Mouse (Mus musculus) monocyte, adult 2 months (primary cell): ENCODE results near the gene Arhgdib.

ENCODE experiments used
- DNase-seq, 2 experiments: peaks; one replicate each; pipeline ENCODE4 v3.0.0; 2022; ENCODE audit warnings: low spot score in 2 of 2, low read depth in 1 of 2

Gene Arhgdib

DNA sequence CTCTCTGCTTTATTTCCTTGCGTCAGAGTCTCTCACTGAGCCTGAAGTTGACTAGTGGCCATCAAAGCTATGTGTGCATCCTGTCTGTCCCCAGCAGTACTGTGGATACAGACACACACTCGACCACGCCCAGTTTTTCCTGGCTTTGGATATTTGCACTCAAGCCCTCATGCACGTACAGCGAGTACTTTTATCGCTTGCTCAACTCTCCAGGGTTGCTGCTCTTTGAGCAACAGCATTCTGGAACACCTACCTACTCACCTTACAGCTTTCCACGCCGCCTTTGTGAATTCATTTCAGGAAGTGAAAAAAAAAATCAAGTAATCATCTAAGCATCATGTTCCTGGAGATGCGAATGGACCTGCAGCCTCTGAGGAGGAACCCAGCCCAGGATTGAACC, 11.2 kb upstream of the Arhgdib start:
- DNase-seq, result no peak

DNA sequence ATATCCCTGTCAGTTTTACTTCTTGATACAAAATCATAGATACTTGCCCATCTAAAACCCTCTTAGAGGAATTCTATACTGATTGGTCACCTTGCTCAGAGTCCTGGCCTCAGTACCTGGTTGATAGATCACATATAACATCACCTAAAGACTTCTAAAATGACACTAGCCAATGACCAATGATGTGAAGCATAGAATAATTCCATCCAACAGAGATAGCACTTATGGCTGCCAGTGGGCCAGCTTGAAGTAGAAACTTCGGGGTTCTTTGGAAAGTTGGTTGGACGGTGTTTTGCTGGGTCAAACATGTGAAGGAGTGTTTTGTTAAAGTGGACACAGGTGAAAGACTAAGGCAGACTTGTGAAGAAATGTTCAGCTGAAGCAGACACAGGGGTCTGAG, 8.5 kb upstream of the Arhgdib start:
- no peak for DNase-seq

DNA sequence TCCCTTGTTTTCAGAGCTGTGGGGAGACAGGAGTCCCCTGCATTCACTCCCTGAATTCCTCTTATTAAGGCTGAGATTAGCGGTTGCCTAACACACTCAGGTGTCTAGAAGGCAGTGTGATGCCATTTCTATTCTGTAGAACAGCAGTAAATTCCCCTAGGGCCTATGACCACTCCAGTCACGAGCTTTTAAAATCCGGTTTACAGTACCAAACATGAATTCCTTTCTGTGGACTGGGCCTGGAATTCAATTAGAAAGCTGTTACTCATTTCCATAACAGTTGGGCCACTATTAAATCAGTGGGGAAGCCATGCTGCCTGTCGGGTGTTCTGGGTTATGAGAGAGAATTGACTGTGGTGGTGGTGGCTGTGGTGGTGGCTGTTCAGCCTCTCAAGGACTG, 6.0 kb upstream of the Arhgdib start:
- no peak for DNase-seq

DNA sequence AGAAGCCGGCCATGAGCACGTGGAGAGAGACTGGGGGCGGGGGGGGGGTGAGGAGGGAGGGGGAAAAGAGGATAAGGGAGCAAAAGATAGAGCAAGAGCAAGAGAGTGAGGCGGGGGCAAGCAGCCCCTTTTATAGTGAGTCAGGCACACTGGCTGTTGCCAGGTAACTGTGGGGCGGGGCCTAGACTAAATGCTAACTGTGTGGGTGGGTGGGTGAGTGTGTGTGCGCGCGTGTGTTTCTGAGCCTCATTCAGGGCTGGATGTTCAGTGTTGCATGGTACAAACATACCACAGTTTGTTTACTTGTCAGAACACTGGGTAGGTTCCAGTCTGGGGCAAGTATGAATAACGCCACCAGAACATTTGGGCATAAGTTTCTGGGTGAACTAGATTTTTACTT, 5.2 kb upstream of the Arhgdib start:
- no peak for DNase-seq

DNA sequence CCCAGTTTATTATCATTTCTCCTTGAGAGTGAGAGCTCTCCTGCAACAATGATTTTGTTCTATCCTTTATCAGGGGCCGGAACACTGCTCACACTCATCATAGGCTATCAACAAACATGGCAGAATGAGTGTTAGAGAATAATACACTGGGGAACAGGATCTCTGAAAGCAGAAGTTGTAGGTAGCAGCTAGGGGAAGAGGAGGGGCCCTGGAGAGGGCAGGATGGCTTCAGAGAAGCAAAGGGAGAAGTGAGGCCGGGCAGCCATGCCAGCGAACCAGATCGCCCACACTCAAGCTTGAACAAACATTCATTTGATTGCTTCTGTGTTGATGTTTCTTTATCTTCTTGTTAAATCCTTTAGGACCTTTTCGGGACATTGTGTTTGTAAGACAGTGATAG, 4.5 kb upstream of the Arhgdib start:
- peak in 1 of 2 experiments; percentile 48 for DNase-seq

DNA sequence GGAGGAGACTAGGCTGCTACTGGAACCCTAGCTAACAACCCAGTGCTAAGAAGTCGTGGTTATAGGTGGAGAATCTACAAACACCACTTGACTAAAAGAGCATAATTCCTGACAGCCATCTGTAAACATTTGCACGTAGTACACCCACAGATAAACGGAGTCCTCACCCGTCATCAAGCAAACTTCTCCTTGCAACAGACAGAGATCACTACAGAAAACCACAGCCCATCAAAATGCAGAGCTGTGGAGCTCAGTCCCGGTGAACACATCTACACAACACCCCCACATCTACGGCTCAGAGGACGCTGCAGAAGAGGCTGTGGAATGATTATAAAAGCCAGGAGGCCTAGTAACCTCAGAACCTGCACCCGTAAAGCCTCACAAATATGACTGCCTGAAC, 2.8 kb upstream of the Arhgdib start:
- no peak for DNase-seq

DNA sequence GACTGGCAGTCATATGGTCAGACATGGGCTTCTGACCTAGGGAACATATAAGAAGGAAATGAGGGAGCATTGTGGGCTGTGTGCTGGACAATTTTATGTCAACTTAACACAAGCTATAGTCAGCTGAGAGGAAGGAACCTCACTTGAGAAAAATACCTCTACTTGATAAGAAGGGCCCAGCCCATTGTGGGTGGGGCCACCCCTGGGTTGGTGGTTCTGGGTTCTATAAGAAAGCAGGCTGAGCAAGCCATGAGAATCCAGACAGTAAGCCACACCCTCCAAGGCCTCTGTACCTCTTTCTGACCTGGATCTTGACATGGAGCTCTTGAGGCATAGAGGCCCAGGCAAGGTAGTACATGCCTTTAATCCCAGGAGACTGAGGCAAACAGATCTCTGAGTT, 1.7 kb upstream of the Arhgdib start:
- DNase-seq, result no peak

DNA sequence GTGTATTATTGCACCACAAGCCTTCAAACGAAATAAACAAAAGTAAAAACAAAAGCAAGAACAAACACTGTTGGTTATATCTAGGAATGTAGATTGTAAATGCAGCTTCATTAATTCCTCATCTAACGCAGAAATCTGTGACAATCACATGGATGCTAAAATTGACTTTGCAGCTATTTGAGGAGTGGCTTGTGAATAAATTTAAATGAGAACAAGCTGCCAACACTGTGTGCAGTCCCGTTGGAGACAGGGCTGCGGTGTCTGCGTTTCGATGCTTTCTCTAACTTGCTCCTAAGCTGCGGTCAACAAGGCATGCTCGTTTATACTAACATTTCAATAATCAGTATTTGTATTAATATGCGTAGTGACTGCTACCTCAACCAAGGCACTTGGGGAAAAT, 581 bp upstream of the Arhgdib start:
- DNase-seq, result no peak

DNA sequence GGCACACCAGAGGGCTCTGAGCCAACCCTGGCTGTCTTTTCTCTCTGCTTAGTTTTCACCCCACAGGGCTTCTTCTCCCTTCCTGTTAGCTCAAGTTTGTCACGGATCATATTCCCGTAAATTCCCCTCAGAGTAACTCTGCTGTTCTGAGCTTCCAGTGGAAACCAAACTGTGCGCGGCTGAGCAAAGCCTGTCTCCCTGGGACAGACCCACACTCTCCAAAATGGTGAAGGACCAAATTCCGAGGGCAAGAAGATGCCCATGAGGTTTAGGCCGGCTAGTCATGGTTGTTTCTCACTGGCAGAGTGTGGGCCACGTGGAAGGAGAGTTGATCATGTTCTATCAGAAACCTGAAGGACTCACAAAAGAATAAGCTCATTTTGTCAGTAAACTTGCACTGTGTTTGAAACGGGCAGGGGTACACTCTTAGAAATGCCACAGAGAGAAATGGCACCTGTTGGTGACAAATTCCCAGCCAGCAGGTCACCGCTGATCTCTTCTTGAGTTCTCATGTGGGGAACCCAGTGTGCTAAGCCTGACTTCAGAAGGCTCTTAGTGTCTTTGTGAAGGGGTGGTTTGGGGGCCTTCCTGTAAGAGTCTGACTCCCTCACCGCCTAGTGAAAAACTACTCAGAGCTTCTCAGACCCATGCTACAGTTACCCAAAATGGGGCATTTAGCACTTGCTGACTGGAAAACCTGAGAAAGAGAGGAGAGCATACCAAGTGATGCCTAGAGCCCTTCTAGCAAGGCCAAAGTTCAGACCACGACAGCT, 1.3 kb downstream of the Arhgdib start:
- peak in 1 of 2 experiments; percentile 46 for DNase-seq

DNA sequence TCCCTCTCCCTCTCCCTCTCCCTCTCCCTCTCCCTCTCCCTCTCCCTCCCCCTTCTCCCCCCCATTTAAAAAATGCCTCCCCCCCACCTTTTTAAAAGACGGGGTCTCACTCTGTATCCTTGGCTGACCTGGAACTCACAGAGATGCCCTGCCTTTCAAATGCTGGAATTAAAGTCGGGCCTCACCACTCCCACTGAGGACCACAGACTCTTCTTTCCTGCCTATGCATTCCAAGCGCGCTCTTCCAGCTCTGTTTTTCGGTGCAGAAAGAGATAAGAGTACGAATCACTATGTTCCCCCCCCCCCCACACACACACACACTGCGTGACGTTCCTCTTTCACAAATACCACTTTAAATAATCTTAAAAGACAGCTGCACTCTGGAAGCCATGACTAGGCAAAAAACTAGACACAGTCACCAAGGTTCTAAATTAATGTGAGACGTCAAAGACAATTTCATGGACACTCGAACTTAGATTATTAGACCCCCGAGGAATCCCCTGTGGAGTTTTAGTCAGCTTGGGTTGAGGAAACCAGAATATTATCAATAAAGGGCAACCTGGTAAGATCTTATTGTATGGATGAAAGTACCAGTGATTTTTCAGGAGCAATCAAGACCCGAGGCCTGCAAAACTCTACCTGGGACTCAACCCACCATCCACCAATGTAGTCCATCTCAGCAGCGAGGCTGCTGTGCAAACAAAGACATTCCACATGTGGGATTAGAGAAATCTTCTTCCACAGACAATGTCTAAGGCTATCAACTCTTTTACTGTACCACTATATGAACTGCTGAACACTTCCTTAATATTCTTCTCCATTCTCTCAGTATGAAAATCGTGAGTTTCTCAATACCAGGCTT, 2.1 kb downstream of the Arhgdib start:
- DNase-seq, result no peak

DNA sequence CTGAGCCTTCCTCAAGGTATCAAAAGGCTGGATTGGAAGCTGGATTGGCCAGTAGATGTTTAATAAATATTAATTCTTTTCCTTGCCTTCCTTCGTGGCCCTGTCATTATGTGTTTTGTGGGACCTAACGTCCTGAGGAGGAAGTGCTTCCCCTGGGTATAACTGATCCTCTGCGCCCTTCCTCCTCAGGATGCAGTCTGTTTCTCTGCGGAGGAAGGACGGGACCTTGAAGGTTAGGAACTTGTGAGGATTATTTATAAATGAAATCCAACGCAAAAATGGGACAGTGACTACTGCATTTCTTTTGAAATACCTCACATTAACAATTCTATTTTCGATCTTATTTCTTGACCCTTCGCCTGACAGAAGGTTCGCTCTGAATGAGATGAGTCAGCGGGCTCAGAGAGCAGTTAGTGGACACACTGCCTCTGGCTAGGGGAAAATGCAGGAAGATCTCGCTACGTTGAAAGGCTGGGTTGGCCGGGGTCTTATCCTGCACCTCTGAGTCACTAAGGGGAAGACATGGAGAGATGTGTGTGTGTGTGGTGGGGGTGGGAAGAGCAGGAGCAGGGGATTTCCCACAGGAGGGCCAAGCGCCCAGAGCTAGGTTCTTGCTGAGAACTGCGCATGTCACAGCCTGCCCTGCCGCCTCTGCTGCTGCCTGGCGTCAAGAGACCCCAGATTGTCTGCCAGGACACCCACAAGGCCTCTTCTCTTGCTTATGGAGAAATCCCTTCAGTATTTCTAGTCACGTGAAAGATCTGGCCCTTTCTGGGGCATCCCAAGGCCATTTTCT, 3.2 kb downstream of the Arhgdib start:
- DNase-seq, result peak in 1 of 2 experiments; percentile 44

DNA sequence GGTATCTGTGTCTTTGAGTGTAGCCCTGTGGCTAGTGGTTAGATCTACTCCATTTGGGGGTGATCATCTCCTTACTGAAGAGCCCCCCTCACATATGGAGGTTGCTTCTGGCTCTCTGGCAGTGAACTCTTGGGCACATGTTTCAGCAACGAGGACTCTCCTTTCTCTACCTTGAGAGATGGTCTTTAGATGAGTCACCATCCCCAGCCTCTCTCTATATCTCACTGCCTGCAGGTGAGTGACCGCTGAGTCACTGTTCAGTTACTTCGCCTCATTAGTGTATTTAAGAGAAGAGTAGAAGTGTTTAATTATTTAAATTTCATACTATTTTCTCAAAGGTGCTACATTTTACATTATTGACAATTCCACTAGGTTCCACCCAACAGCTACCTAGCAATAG, 4.6 kb downstream of the Arhgdib start:
- no peak for DNase-seq

DNA sequence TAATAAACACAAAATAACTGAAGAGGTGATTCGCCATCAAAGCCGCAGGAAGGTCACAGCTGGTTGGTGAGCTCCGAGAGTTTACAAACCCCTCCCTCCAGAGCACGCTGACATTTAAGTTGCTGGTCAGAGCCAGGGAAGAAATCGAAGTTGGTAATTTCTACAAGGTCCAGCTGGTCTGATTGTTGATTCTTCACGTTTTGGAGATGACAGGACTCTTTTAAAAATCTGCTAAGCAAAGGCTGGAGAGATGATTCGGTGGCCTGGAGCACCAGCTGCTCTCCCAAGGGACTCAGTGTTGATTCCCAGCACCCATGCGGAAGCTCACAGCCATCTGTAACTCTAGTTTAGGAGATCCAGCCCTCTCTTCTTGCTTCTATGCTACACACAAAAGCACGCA, 5.3 kb downstream of the Arhgdib start:
- DNase-seq, result no peak

DNA sequence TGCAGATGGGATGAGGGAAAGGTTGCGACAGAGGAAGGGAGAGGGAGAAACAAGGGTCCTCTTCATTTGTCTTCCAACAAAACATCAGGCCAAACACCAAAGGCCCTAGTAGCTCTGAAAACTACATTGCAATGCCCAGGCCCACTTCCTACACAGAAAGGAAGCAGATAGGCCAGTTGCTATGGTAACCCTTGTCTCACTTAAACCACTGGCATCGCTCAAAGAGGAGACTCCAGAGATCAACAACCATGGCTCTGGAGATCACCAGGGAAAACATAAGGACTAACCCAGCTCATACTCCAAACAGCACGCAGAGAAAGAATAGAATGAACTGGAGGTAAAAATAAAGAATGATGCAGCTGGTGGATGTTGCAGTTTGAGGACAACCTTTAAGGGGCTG, 6.5 kb downstream of the Arhgdib start:
- no peak for DNase-seq

DNA sequence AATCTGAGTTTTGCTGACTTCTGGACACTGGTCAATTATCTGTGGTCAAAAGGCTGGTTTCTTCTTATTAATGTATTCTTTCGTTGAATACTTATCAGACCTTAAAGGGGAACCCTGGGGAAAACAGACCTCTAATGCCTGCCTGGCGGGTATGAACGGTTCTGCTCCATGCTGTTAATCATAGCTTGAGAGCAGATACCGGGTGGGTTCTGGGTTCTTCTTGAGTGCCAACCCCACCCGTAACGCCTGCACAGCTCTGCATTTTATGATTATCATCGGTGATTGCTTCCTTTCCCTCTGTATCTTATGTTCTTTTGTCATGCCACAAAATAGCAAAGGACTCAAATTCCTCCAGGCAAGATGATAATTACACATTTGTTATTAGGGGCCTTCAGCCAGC, 7.6 kb downstream of the Arhgdib start:
- DNase-seq, result no peak

DNA sequence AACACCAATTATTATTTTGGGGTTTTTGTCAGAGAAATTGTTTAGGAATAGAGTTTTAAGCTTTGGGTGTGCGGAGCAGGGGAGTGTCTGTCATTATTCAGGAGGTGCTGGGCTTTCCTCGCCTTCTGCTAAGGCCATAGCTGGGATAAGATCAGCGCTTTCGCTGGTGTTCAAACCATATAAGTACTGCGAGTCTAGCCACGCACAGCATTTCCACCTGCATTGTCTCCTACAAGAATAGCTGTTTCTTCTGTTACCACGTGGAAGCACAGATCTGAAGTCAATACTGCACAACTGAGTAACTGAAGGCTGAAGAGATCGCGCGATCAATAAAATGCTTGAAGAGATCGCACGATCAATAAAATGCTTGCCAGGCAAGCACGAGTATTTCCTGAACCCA, 10.5 kb downstream of the Arhgdib start:
- no peak for DNase-seq

DNA sequence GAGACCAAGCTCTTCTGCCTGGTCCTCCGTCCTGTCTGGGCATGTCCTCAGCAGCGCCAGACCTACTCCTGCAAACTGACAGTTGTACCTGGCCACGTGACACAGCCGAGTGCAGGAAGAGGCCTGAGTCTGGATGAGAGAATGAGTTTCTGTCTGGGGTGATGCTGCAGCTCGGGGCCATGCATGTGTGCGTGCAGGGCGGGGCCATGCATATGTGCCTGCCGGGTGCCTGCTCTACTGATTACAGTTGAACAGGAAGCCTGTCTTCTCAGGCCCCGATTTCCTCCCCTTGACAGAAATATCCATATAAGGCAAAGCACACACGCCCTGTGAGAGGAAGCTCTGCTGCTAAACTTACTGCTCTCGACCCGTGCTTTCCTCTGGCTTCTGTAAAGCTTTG, 11.0 kb downstream of the Arhgdib start:
- no peak for DNase-seq

DNA sequence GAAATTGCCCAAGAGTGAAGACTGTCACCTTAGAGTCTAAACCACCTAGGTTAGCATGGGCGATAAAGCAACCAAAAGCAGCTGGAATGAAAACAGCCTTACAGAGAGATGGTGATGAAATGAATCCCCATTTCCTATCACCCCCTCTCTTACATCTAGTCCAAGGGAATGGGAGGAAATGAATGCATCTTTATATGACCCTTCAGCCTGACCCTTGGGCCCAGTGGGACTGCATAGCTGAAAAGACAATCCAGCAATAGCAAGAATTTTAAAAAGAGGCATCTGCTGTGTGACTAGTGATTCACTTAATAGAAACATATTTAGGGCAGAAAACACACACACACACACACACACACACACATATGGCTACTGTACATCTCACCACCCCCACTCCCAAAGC, 14.1 kb downstream of the Arhgdib start:
- DNase-seq, result no peak

DNA sequence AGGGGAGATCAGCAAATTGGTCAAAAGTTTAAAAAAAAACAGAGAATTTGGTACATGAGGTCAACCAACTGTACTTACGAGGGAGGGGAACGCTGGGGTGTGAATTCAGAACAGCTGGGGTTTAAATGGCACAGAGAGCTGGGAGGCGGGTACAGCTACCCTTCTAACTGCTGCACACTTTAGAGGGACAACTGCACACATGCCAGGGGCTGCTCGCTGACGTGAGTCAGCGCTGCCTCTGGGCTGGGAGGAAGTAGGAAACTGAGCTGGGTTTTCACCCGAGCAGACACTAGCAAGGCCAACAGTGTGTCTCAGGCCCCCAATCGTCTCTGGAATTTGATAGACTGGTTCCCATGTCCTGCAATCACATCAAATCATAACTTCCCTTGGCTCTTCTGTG, 16.6 kb downstream of the Arhgdib start:
- DNase-seq, result no peak

DNA sequence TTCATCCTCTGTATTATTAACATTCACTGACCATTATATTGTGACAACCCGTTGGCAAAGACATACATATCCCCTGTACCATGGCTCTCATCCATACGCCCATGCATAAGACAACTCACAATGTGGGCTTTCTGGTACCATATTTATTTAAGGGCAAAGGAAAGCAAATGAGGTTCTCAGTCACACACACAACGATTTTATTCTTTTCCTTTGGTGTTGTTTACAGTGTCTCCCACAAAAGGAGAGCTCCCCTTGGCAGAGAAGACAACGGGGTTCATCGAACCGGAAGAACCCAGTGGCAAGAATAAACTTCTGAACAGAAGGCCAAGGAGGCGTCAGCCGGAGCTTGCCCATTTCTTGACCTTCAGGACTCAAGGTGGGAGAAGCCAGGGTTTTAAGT, 18.2 kb downstream of the Arhgdib start, which contains the start of gene Pde6h:
TSS of gene Pde6h (plus strand) at position 301 of the 400 bp plus-strand sequence.
- DNase-seq, result no peak

DNA sequence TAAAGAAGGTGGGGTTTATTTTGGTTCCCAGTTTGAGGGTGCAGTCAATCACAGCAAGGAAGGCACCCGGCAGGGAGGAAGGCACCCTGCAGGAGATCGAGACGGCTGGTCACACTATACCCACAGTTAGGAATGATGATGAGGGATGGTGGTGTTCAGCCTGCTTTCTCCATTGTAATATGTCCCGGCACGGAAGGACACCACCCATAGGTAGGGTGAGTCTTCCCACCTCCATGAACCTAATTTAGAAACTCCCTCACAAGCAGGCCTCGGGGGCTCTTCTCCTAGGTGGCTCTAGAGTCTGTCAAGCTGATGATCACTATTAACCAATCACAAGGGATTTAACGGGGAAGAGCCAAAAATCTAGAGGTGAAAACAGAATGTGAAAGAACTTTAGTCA, 18.8 kb downstream of the Arhgdib start:
- no peak for DNase-seq

DNA sequence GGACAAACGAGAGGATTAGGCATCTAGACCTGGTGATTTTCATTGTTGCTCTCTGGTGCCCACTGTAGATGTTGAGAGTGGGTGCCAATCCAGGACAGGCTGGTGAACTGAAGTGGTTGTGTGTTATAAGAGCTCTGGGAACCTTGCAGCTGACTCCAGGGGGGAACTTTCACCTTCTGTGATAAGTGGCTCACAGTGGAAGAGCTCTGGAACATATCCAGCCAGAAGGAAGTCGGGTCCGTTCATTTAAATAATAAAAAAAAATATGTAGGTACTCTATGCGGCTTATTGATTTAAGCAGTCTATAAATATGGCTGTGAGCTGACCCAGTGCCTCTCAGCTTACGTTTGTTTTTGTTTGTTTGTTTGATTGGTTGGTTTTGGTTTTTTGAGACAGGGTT, 19.6 kb downstream of the Arhgdib start, which contains the start of gene Erp27:
TSS of gene Erp27 (minus strand) at position 101 of the 400 bp plus-strand sequence.
- no peak for DNase-seq
